Mouse (Mus musculus) B cell, adult 2 months (primary cell): ENCODE results near the gene Nuak1.

Experiments used
- DNase-seq, 2 experiments: peaks; one replicate each; pipeline ENCODE4 v3.0.0; 2022

Nuak1 gene

GRCm38 (mm10) chr10:84405135-84405776 lies 35.1 kb downstream of the Nuak1 start:
- no peak for DNase-seq

GRCm38 (mm10) chr10:84401907-84402371 lies 38.5 kb downstream of the Nuak1 start:
- peak; percentile 52 to 53 for DNase-seq

GRCm38 (mm10) chr10:84401189-84401588 lies 39.2 kb downstream of the Nuak1 start:
- DNase-seq, result no peak

GRCm38 (mm10) chr10:84400037-84400681 lies 40.2 kb downstream of the Nuak1 start:
- no peak for DNase-seq

- DNase-seq, result no peak
These were observed 43.1 kb downstream of the Nuak1 start for GRCm38 (mm10) chr10:84397276-84397675.

GRCm38 (mm10) chr10:84395885-84396659 lies 44.3 kb downstream of the Nuak1 start:
- DNase-seq, result no peak

GRCm38 (mm10) chr10:84395259-84395658 lies 45.1 kb downstream of the Nuak1 start:
- DNase-seq, result no peak

GRCm38 (mm10) chr10:84393881-84394280 lies 46.5 kb downstream of the Nuak1 start:
- no peak for DNase-seq

- no peak for DNase-seq
These were observed 47.0 kb downstream of the Nuak1 start for GRCm38 (mm10) chr10:84393405-84393804.

GRCm38 (mm10) chr10:84392723-84393081 lies 47.7 kb downstream of the Nuak1 start:
- no peak for DNase-seq

- peak in 1 of 2 experiments; percentile 35 for DNase-seq
These were observed 48.2 kb downstream of the Nuak1 start for GRCm38 (mm10) chr10:84392027-84392722.

GRCm38 (mm10) chr10:84389707-84390106 lies 50.7 kb downstream of the Nuak1 start:
- DNase-seq, result no peak

GRCm38 (mm10) chr10:84388357-84389141 lies 51.8 kb downstream of the Nuak1 start:
- DNase-seq, result no peak

GRCm38 (mm10) chr10:84387338-84387737 lies 53.1 kb downstream of the Nuak1 start:
- no peak for DNase-seq

- DNase-seq, result no peak
These were observed 53.7 kb downstream of the Nuak1 start for GRCm38 (mm10) chr10:84386625-84387242.

GRCm38 (mm10) chr10:84386214-84386613 lies 54.2 kb downstream of the Nuak1 start:
- DNase-seq, result no peak

- no peak for DNase-seq
These were observed 55.6 kb downstream of the Nuak1 start for GRCm38 (mm10) chr10:84384761-84385160.

GRCm38 (mm10) chr10:84382900-84383883 lies 57.2 kb downstream of the Nuak1 start:
- DNase-seq, result no peak

GRCm38 (mm10) chr10:84381276-84381798 lies 59.1 kb downstream of the Nuak1 start:
- no peak for DNase-seq

GRCm38 (mm10) chr10:84379366-84379765 lies 61.0 kb downstream of the Nuak1 start:
- no peak for DNase-seq
